Mouse (Mus musculus) cortical plate, adult 2 months (tissue): Measurements from ENCODE around the gene Lama5. TPM values are rescaled to one million over a fixed set of nuclear protein-coding genes. Genes with fewer than 3 reads are reported as not detected.

ENCODE experiments used
- H3K27ac ChIP-seq: fragments of 200-500 bp; 2 replicates; pipeline ENCODE4 v1.5.1; 2012; ENCODE audit warnings: low read length, control low read depth, inconsistent platforms; ENCODE audit not compliant: insufficient read depth
- H3K4me1 ChIP-seq: fragments of 200-500 bp; 2 replicates; pipeline ENCODE4 v1.6.1; 2011; ENCODE audit warnings: low read length; ENCODE audit not compliant: control insufficient read depth, insufficient read depth
- H3K4me3 ChIP-seq: fragments of 200-500 bp; 2 replicates; pipeline ENCODE4 v1.5.1; 2011; ENCODE audit warnings: mild to moderate bottlenecking, low read length, control low read depth; ENCODE audit not compliant: insufficient read depth
- CTCF ChIP-seq: fragments of 200-500 bp; IDR thresholded peaks from 2 replicates; pipeline ENCODE4 v1.5.1; 2011; ENCODE audit warnings: mild to moderate bottlenecking, control low read depth, low read length; ENCODE audit not compliant: insufficient read depth; ENCODE audit errors: extremely low read depth
- POLR2A ChIP-seq: fragments of 200-500 bp; IDR thresholded peaks from 2 replicates; pipeline ENCODE4 v1.6.1; 2011; ENCODE audit warnings: mild to moderate bottlenecking, low read length, control low read depth; ENCODE audit not compliant: insufficient read depth; ENCODE audit errors: extremely low read depth
- polyA plus RNA-seq: library from polyadenylated mRNA; depleted of rRNA; stranded (reverse); fragments of >200 nt; gene quantifications from 2 replicates; pipeline ENCODE4 v1.2.3, GENCODE M21; 2012

Lama5 gene
- polyA plus RNA-seq, 1 experiment, result 6.0 TPM

GRCm38 (mm10) chr2:180225044-180225761 lies 456 bp downstream of the Lama5 start:
- H3K4me3 ChIP-seq, result peak overlapping the region; percentile 58
- no peak for TF ChIP-seq POLR2A
- no peak for TF ChIP-seq CTCF
- H3K4me1 ChIP-seq, result no peaks in the 10 kb centered on the region
- no peak overlapping the region for H3K27ac ChIP-seq

DNA sequence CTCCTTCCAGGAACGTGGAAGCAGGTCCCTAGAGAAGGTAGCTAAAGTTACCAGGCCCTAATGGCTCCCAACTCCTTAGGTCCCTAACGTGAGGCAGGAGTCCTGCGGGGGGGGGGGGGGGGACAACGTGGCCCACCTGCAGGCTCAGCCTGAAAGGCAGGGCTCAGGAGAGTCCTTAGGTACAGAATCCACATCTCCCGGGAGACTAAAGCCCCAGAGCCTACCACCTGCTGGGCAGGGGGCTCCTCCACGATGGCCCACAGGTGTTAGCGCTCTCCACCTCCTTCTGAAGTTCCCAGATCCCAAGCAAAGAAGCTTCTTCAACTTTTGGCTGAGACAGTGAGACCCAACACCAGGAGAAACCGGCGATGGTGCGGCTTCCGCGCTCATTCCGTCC lies 1.0 kb downstream of the Lama5 start:
- Histone ChIP-seq H3K27ac (no peak overlapping the region), H3K4me3 (peak overlapping the region; percentile 58), H3K4me1 (no peaks in the 10 kb centered on the region)
- TF ChIP-seq POLR2A, result no peak
- TF ChIP-seq CTCF, result no peak

DNA sequence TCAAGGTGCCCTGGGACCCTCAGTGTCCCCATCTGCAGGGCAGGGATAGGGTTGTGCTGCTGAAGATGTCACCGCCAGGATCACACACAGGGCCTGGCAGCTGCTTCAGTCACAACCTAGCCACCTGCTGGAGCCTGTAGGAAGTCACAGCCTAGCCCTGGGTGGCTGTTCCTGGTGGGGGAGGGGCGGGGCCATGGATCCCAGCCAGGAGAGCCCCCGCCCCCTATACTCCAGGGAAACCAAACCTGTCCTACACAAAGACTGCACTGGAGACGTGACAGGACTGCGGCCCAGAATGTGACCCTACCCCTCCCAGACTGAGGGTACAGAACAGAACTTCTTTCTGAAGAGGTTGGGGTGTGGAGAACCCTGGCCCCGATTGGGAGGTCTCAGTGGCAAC lies 3.4 kb downstream of the Lama5 start:
- Histone ChIP-seq H3K27ac (no peak overlapping the region), H3K4me3 (no peak overlapping the region), H3K4me1 (0 out of 2 replicates have a peak, but pooled peaks cover 4% of the 10 kb centered on the region)
- no peak for TF ChIP-seq CTCF

DNA sequence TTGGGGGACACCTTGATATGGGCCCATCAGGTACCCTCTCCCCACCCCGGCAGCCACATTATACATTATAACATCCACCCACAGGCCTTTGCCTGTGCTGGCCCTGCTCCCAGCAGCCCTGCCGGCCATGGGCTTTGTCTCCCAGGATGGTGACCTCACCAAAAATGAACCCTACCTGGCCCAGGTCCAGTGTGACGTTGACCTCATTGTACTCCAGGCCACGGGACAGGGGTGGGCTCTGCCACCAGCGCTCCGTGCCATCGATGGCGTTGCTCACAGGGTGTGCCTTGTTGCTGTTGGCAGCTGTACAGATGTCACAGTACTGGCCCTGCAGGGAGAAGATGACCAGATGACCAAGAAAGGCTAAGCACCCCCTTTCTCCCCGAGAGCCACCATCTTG lies 4.6 kb downstream of the Lama5 start:
- no peak overlapping the region for H3K4me3 ChIP-seq
- TF ChIP-seq POLR2A, result no peak
- TF ChIP-seq CTCF, result no peak
- H3K27ac ChIP-seq, result no peak overlapping the region
- 0 out of 2 replicates have a peak, but pooled peaks cover 4% of the 10 kb centered on the region for H3K4me1 ChIP-seq

DNA sequence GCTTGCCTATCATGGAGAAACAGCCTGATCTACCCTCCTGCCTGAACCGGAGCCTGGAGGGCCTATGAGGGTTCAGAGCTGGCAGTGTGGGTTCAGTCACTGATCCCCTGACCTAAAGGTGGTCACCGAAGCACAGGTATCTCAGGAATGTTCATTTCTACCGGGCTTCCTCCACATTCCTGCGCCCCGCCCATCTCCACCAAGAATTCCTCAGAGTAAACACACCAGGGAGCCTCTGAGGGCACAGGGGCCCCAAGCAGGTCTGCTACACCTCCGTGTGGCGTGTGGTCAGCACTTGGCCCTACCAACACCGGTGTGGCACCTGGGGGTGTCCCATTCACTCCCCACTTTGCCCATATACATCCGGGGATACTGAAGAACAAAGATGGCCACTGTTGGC lies 5.5 kb downstream of the Lama5 start:
- Histone ChIP-seq H3K4me3 (no peak overlapping the region), H3K4me1 (peaks cover 4% of the 10 kb centered on the region; the same call in 1 of the 2 replicates), H3K27ac (no peak overlapping the region)
- TF ChIP-seq CTCF (no peak), POLR2A (no peak)

DNA sequence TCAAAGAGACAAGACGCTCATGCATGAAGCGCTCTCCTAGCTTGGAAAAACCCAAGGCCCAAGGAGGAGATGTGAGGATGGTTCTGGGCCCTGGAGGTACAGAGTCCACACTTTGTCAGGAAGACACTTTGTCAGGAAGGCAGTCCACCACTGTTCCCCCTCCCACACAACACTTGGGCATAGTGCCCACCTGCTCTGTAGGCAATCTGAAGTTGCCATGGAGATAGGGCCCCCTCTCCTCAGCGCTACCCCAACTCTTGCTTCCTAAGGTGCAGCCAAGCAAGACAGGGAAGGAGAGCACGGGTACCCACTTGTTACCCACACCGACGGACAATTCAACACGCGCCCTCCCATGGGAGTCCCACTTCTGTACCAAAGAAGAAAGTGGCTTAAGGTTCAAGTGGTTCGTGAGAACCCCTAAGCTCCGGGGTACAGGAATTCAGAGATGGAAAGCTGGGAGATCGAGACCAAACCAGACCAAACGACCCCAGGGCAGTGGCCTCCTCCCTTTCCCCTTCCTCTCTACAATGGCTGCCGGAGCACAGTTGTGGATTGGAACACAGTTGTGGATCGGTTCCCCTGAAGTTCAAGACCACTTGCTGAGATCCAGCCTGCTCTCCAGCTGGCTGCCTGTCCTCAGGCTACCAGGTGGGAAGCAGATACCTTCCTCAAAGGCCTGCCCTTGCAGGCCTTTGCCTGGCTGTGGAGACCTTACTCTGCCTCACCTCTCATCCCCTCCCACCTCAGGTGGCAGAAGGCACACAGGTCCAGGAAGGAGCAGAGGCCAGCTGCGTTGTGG lies 6.3 kb downstream of the Lama5 start:
- Histone ChIP-seq H3K4me3 (no peak overlapping the region), H3K4me1 (peaks cover 7% of the 10 kb centered on the region; the same call in 1 of the 2 replicates), H3K27ac (peak overlapping the region; percentile 63)
- TF ChIP-seq POLR2A (no peak), CTCF (no peak)

DNA sequence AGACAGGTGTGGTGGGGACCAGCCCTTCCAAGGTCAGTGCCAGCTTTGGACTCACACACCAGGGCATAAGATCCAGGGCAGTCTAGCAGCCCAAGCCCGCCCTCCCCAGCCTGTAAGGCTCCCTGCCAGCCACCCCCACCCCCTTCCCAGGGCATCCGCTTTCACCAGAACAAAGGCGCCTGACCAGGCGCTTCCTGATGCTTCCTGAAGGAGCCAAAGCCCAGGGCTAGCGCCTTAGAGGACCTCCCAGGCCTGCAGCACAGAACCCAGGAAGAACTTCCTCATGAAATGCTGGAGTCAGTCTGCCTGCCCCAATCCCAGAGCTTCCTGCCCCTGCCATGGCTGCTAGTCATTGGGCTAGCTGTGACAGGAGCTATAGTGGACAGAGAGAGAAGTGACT lies 7.0 kb downstream of the Lama5 start:
- TF ChIP-seq POLR2A, result no peak
- H3K4me1 ChIP-seq, result peaks cover 7% of the 10 kb centered on the region; the same call in 1 of the 2 replicates
- H3K4me3 ChIP-seq, result no peak overlapping the region
- peak overlapping the region; percentile 63 for H3K27ac ChIP-seq

GRCm38 (mm10) chr2:180218241-180218640 lies 7.4 kb downstream of the Lama5 start:
- Histone ChIP-seq H3K4me1 (peaks cover 7% of the 10 kb centered on the region; the same call in 1 of the 2 replicates), H3K4me3 (no peak overlapping the region), H3K27ac (0 out of 2 replicates have a peak overlapping the region, but pooled peaks have one; percentile 7)
- TF ChIP-seq POLR2A (no peak), CTCF (no peak)

- no peak overlapping the region for H3K4me3 ChIP-seq
- peaks cover 7% of the 10 kb centered on the region; the same call in 1 of the 2 replicates for H3K4me1 ChIP-seq
- TF ChIP-seq CTCF, result no peak
- no peak for TF ChIP-seq POLR2A
- 0 out of 2 replicates have a peak overlapping the region, but pooled peaks have one; percentile 7 for H3K27ac ChIP-seq
Measured at GRCm38 (mm10) chr2:180217587-180217986, 8.1 kb downstream of the Lama5 start.
